Mouse (Mus musculus) heart, embryonic 15.5 days (tissue): Measurements from ENCODE around the gene Dlgap4. TPM values are rescaled to one million over a fixed set of nuclear protein-coding genes. Genes with fewer than 3 reads are reported as not detected.

ENCODE experiments used
- ATAC-seq: fragments of 200-750 bp; cut with Nextera tagmentation; replicated peaks from 2 replicates; pipeline ENCODE4 v1.8.0; 2017; ENCODE audit warnings: low read depth, moderate TSS enrichment; ENCODE audit not compliant: insufficient number of reproducible peaks, insufficient read depth, low FRiP score
- H3K27ac ChIP-seq: fragments of 300-500 bp; sonication (generic); 2 replicates; pipeline ENCODE4 v1.5.1; 2015; ENCODE audit warnings: mild to moderate bottlenecking, inconsistent platforms
- H3K27me3 ChIP-seq: fragments of 300-500 bp; sonication (generic); 2 replicates; pipeline ENCODE4 v1.6.1; 2015; ENCODE audit warnings: inconsistent platforms
- H3K36me3 ChIP-seq: fragments of 300-500 bp; sonication (generic); 2 replicates; pipeline ENCODE4 v1.6.1; 2015; ENCODE audit warnings: mild to moderate bottlenecking, inconsistent platforms
- H3K4me1 ChIP-seq: fragments of 300-500 bp; sonication (generic); replicated peaks from 2 replicates; pipeline ENCODE4 v1.6.1; 2015; ENCODE audit warnings: inconsistent platforms
- H3K4me2 ChIP-seq: fragments of 300-500 bp; sonication (generic); 2 replicates; pipeline ENCODE4 v1.6.1; 2015; ENCODE audit warnings: inconsistent platforms, mild to moderate bottlenecking, moderate library complexity
- H3K4me3 ChIP-seq: fragments of 300-500 bp; sonication (generic); 2 replicates; pipeline ENCODE4 v1.5.1; 2015; ENCODE audit warnings: mild to moderate bottlenecking, inconsistent platforms
- H3K9ac ChIP-seq: fragments of 300-500 bp; sonication (generic); 2 replicates; pipeline ENCODE4 v1.6.1; 2015; ENCODE audit warnings: mild to moderate bottlenecking, inconsistent platforms
- H3K9me3 ChIP-seq: fragments of 300-500 bp; sonication (generic); replicated peaks from 2 replicates; pipeline ENCODE4 v1.6.1; 2016; ENCODE audit warnings: inconsistent platforms
- WGBS: fragments of 180-500 bp; shearing (Covaris S2); methylation state at CpG from one replicate; pipeline ENCODE4 v1.1.7; 2015; ENCODE audit warnings: mixed read lengths; 5-methylcytosine and 5-hydroxymethylcytosine counted together
- polyA plus RNA-seq: library from polyadenylated mRNA; unstranded; fragments of >200 nt; fragmentation: Nextera tagmentation; extraction: Ambion mirVana; gene quantifications from 2 replicates; pipeline ENCODE4 v1.2.1, GENCODE M21; 2015

The Dlgap4 gene
- polyA plus RNA-seq, 1 experiment from 2014 or later = 45.4 TPM

GRCm38 (mm10) chr2:156724871-156725270 lies 111.4 kb downstream of the Dlgap4 start:
- no peak overlapping the region for H3K9ac ChIP-seq
- no peaks in the 10 kb centered on the region for H3K27me3 ChIP-seq
- 80% methylated on average over 4 of the region's 4 CpGs for WGBS
- no peak overlapping the region for H3K27ac ChIP-seq
- peaks cover 63% of the 10 kb centered on the region for H3K4me1 ChIP-seq
- H3K36me3 ChIP-seq = no peaks in the 10 kb centered on the region
- ATAC-seq = no peak
- H3K4me2 ChIP-seq = no peak overlapping the region
- H3K4me3 ChIP-seq = no peak overlapping the region
- no peaks in the 10 kb centered on the region for H3K9me3 ChIP-seq

GRCm38 (mm10) chr2:156726344-156726743 lies 112.8 kb downstream of the Dlgap4 start:
- Histone ChIP-seq H3K27me3 (no peaks in the 10 kb centered on the region), H3K4me1 (peaks cover 71% of the 10 kb centered on the region), H3K36me3 (no peaks in the 10 kb centered on the region), H3K4me2 (peak overlapping the region; percentile 21), H3K9ac (peak overlapping the region; percentile 14; the same call in 1 of the 2 replicates), H3K4me3 (no peak overlapping the region), H3K9me3 (no peaks in the 10 kb centered on the region), H3K27ac (peak overlapping the region; percentile 63)
- no peak for ATAC-seq
- WGBS = 31% methylated on average over 7 of the region's 7 CpGs

GRCm38 (mm10) chr2:156726878-156727277 lies 113.4 kb downstream of the Dlgap4 start:
- WGBS = 12% methylated on average over 3 of the region's 3 CpGs
- Histone ChIP-seq H3K27ac (peak overlapping the region; percentile 63), H3K4me1 (peaks cover 76% of the 10 kb centered on the region), H3K27me3 (no peaks in the 10 kb centered on the region), H3K4me3 (no peak overlapping the region), H3K4me2 (peak overlapping the region; percentile 21; the same call in 1 of the 2 replicates), H3K9me3 (no peaks in the 10 kb centered on the region), H3K9ac (no peak overlapping the region; the same call in 1 of the 2 replicates), H3K36me3 (no peaks in the 10 kb centered on the region)
- no peak for ATAC-seq

- no peaks in the 10 kb centered on the region for H3K9me3 ChIP-seq
- WGBS = 28% methylated on average over 8 of the region's 10 CpGs
- no peaks in the 10 kb centered on the region for H3K27me3 ChIP-seq
- ATAC-seq = peak; percentile 21; the same call in 1 of the 2 replicates
- peak overlapping the region; percentile 62 for H3K27ac ChIP-seq
- no peaks in the 10 kb centered on the region for H3K36me3 ChIP-seq
- H3K9ac ChIP-seq = peak overlapping the region; percentile 23; the same call in 1 of the 2 replicates
- peak overlapping the region; percentile 22 for H3K4me3 ChIP-seq
- peaks cover 76% of the 10 kb centered on the region for H3K4me1 ChIP-seq
- peak overlapping the region; percentile 46 for H3K4me2 ChIP-seq
Observed at GRCm38 (mm10) chr2:156729537-156730469, 116.3 kb downstream of the Dlgap4 start.

GRCm38 (mm10) chr2:156730501-156730921 lies 117.0 kb downstream of the Dlgap4 start:
- 68% methylated on average over 12 of the region's 12 CpGs for WGBS
- ATAC-seq = no peak; the same call in 1 of the 2 replicates
- 0 out of 2 replicates have a peak overlapping the region, but pooled peaks have one; percentile 23 for H3K9ac ChIP-seq
- H3K9me3 ChIP-seq = no peaks in the 10 kb centered on the region
- peak overlapping the region; percentile 22 for H3K4me3 ChIP-seq
- H3K27ac ChIP-seq = peak overlapping the region; percentile 62
- peak overlapping the region; percentile 46 for H3K4me2 ChIP-seq
- peaks cover 76% of the 10 kb centered on the region for H3K4me1 ChIP-seq
- H3K36me3 ChIP-seq = no peaks in the 10 kb centered on the region
- no peaks in the 10 kb centered on the region for H3K27me3 ChIP-seq

GRCm38 (mm10) chr2:156731592-156731991 lies 118.1 kb downstream of the Dlgap4 start:
- Histone ChIP-seq H3K36me3 (no peaks in the 10 kb centered on the region), H3K27me3 (no peaks in the 10 kb centered on the region), H3K4me1 (peaks cover 76% of the 10 kb centered on the region), H3K4me2 (no peak overlapping the region), H3K27ac (peak overlapping the region; percentile 46), H3K9ac (no peak overlapping the region), H3K9me3 (no peaks in the 10 kb centered on the region), H3K4me3 (no peak overlapping the region)
- no peak for ATAC-seq

GRCm38 (mm10) chr2:156732109-156732508 lies 118.6 kb downstream of the Dlgap4 start:
- Histone ChIP-seq H3K4me1 (peaks cover 76% of the 10 kb centered on the region), H3K9ac (no peak overlapping the region), H3K9me3 (no peaks in the 10 kb centered on the region), H3K4me3 (no peak overlapping the region), H3K36me3 (no peaks in the 10 kb centered on the region), H3K4me2 (no peak overlapping the region), H3K27me3 (no peaks in the 10 kb centered on the region), H3K27ac (peak overlapping the region; percentile 46)
- 51% methylated on average over 6 of the region's 6 CpGs for WGBS
- peak; percentile 59 for ATAC-seq

- no peaks in the 10 kb centered on the region for H3K9me3 ChIP-seq
- peak overlapping the region; percentile 67 for H3K27ac ChIP-seq
- H3K4me2 ChIP-seq = peak overlapping the region; percentile 25; the same call in 1 of the 2 replicates
- no peaks in the 10 kb centered on the region for H3K36me3 ChIP-seq
- WGBS = 45% methylated on average over 3 of the region's 3 CpGs
- peaks cover 86% of the 10 kb centered on the region for H3K4me1 ChIP-seq
- no peak overlapping the region for H3K9ac ChIP-seq
- no peaks in the 10 kb centered on the region for H3K27me3 ChIP-seq
- ATAC-seq = no peak
- H3K4me3 ChIP-seq = no peak overlapping the region
Observed at GRCm38 (mm10) chr2:156735761-156736335, 122.3 kb downstream of the Dlgap4 start.

- WGBS = 28% methylated on average over 7 of the region's 7 CpGs
- H3K4me1 ChIP-seq = peaks cover 88% of the 10 kb centered on the region
- peak; percentile 37 for ATAC-seq
Observed at GRCm38 (mm10) chr2:156736846-156737245, 123.3 kb downstream of the Dlgap4 start.

GRCm38 (mm10) chr2:156737976-156738375 lies 124.5 kb downstream of the Dlgap4 start:
- H3K4me1 ChIP-seq = peaks cover 88% of the 10 kb centered on the region
- WGBS = 41% methylated on average over 7 of the region's 7 CpGs
- no peaks in the 10 kb centered on the region for H3K9me3 ChIP-seq
- H3K9ac ChIP-seq = no peak overlapping the region
- no peaks in the 10 kb centered on the region for H3K36me3 ChIP-seq
- no peak overlapping the region for H3K4me2 ChIP-seq
- peak overlapping the region; percentile 53; the same call in 1 of the 2 replicates for H3K27ac ChIP-seq
- no peak overlapping the region for H3K4me3 ChIP-seq
- H3K27me3 ChIP-seq = no peaks in the 10 kb centered on the region
- ATAC-seq = peak; percentile 63

More at GRCm38 (mm10) chr2:156736846-156737245, 123.3 kb downstream of the Dlgap4 start:
- no peak overlapping the region for H3K4me3 ChIP-seq
- H3K27ac ChIP-seq = peak overlapping the region; percentile 67
- no peak overlapping the region for H3K4me2 ChIP-seq
- H3K36me3 ChIP-seq = no peaks in the 10 kb centered on the region
- H3K27me3 ChIP-seq = no peaks in the 10 kb centered on the region
- H3K9ac ChIP-seq = no peak overlapping the region
- H3K9me3 ChIP-seq = no peaks in the 10 kb centered on the region

- no peak overlapping the region for H3K4me3 ChIP-seq
- H3K27me3 ChIP-seq = no peaks in the 10 kb centered on the region
- no peak for ATAC-seq
- H3K27ac ChIP-seq = no peak overlapping the region
- peaks cover 58% of the 10 kb centered on the region for H3K4me1 ChIP-seq
- no peak overlapping the region for H3K4me2 ChIP-seq
- H3K36me3 ChIP-seq = peaks cover 1% of the 10 kb centered on the region; the same call in 1 of the 2 replicates
- no peak overlapping the region; the same call in 1 of the 2 replicates for H3K9ac ChIP-seq
- H3K9me3 ChIP-seq = no peaks in the 10 kb centered on the region
- WGBS = 70% methylated on average over 9 of the region's 9 CpGs
Observed at GRCm38 (mm10) chr2:156741265-156741664, 127.8 kb downstream of the Dlgap4 start.
